Mouse (Mus musculus) hindbrain, embryonic 14.5 days (tissue): Measurements from ENCODE around the gene Lhfp. TPM values are rescaled to one million over a fixed set of nuclear protein-coding genes. Genes with fewer than 3 reads are reported as not detected.

Experiments used
- ATAC-seq: fragments of 200-750 bp; cut with Nextera tagmentation; 2 replicates; pipeline ENCODE4 v1.8.0; 2017; ENCODE audit warnings: moderate number of reproducible peaks, mild to moderate bottlenecking, moderate TSS enrichment, moderate library complexity; ENCODE audit not compliant: low FRiP score
- DNase-seq: peaks from one replicate; pipeline ENCODE4 v3.0.0-alpha.2; 2015; ENCODE audit warnings: low spot score
- H3K27ac ChIP-seq: fragments of 300-500 bp; sonication (generic); 2 replicates; pipeline ENCODE4 v1.5.1; 2014; ENCODE audit warnings: mild to moderate bottlenecking, moderate library complexity
- H3K27me3 ChIP-seq: fragments of 300-500 bp; sonication (generic); 2 replicates; pipeline ENCODE4 v1.6.1; 2014; ENCODE audit warnings: mild to moderate bottlenecking, low read length, mixed read lengths; ENCODE audit not compliant: control insufficient read depth, insufficient read depth
- H3K36me3 ChIP-seq: fragments of 300-500 bp; sonication (generic); replicated peaks from 2 replicates; pipeline ENCODE4 v1.6.1; 2014; ENCODE audit not compliant: control insufficient read depth, insufficient read depth
- H3K4me1 ChIP-seq: fragments of 300-500 bp; sonication (generic); replicated peaks from 2 replicates; pipeline ENCODE4 v1.6.1; 2014; ENCODE audit warnings: antibody characterized with exemption, low read length, mixed read lengths; ENCODE audit not compliant: control insufficient read depth, insufficient read depth
- H3K4me2 ChIP-seq: fragments of 300-500 bp; sonication (generic); replicated peaks from 2 replicates; pipeline ENCODE4 v1.6.1; 2014; ENCODE audit warnings: mild to moderate bottlenecking, moderate library complexity
- H3K4me3 ChIP-seq: fragments of 300-500 bp; sonication (generic); replicated peaks from 2 replicates; pipeline ENCODE4 v1.5.1; 2014; ENCODE audit warnings: mild to moderate bottlenecking, low read length
- H3K9ac ChIP-seq: fragments of 300-500 bp; sonication (generic); 2 replicates; pipeline ENCODE4 v1.6.1; 2014
- H3K9me3 ChIP-seq: fragments of 300-500 bp; sonication (generic); 2 replicates; pipeline ENCODE4 v1.6.1; 2016; ENCODE audit warnings: low read length; ENCODE audit not compliant: control insufficient read depth
- WGBS: fragments of 180-500 bp; shearing (Covaris S2); extraction: QIAGEN DNeasy Blood & Tissue Kit; methylation state at CpG from one replicate; pipeline ENCODE4 v1.1.7; 2014; 5-methylcytosine and 5-hydroxymethylcytosine counted together
- polyA plus RNA-seq: library from polyadenylated mRNA; unstranded; fragments of >200 nt; fragmentation: Nextera tagmentation; extraction: Ambion mirVana; gene quantifications from 2 replicates; pipeline ENCODE4 v1.2.1, GENCODE M21; 2014

Lhfp gene
- polyA plus RNA-seq, 1 experiment from 2014 or later = 48.3 TPM

DNA sequence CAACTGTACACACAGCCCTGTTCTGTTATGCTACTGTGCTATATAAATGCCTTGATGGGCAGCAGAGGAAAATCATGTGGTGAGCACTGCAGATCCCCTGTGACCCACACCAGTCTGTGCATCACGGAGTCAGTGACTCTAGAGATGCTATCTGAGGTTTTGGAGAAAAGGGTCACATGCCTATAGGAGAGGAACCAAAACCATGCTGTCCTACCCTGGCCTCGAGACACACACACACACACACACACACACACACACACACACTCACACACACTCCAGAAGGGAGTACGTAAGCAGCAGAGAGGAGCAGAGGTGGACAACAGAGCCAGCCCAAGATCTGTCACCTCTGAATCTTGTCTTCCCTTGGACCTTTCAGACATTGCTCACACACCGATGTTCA, 195.1 kb downstream of the Lhfp start:
- Histone ChIP-seq H3K4me3 (no peak overlapping the region), H3K27me3 (no peaks in the 10 kb centered on the region), H3K36me3 (no peaks in the 10 kb centered on the region), H3K9ac (no peak overlapping the region), H3K27ac (no peak overlapping the region), H3K9me3 (no peaks in the 10 kb centered on the region), H3K4me1 (no peaks in the 10 kb centered on the region), H3K4me2 (no peak overlapping the region)
- ATAC-seq = no peak
- WGBS = 88% methylated on average over 4 of the region's 4 CpGs
- no peak for DNase-seq

DNA sequence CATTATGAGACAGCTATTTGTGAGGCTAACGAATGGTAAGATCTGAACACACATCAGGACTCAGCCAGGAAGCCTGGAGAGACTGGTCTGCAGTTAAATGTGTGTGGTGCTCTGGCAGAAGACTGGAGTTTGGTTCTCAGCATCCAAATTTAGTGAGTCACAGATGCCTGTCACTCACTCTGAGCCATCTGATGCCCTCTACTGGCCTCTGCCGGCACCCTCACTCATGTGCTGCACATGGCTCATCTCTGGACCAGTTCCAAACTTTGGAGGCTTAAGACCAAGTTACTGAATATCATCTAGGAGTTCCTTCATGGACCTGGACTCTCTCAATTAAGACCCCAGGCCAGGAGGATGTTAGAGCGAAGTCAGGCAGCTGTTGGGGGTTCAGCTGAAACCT, 198.8 kb downstream of the Lhfp start:
- Histone ChIP-seq H3K4me3 (no peak overlapping the region), H3K27me3 (no peaks in the 10 kb centered on the region), H3K36me3 (no peaks in the 10 kb centered on the region), H3K9ac (no peak overlapping the region), H3K4me2 (no peak overlapping the region), H3K9me3 (peaks cover 6% of the 10 kb centered on the region; the same call in 1 of the 2 replicates), H3K27ac (no peak overlapping the region), H3K4me1 (no peaks in the 10 kb centered on the region)
- 89% methylated on average over 3 of the region's 3 CpGs for WGBS
- DNase-seq (no peak), ATAC-seq (no peak)

DNA sequence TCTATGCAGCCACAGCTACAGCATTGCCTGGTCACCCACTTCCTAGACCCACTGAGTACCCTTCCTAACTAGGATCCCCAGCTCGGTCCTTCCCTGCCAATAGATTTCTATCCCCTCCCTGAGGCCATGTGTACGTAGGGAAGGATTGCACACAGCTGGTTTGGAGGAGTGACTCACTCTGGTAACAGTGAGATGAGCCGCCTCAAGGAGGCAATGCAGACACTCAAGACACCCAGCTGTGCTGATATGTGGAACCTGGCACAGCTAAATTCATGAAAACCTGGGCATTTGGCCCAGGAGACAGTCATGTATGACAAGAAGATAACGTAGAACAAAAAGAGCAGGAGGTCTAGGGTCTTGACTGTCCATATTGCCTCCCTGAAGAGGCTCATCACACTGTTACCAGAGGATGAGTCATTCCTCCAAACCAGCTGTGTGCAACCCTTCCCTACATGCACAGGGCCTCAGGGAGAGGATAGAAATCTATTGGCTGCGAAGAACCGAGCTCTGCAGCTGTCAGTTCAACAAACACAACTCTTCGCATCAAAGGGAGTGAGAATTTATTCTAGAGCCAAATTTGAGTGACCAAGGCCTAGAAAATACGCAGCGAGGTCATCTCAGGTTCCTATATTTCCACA, 204.4 kb downstream of the Lhfp start:
- DNase-seq (no peak), ATAC-seq (no peak)
- WGBS = 88% methylated on average over 9 of the region's 9 CpGs
- Histone ChIP-seq H3K27me3 (no peaks in the 10 kb centered on the region), H3K27ac (no peak overlapping the region), H3K4me1 (peaks cover 9% of the 10 kb centered on the region), H3K9ac (no peak overlapping the region), H3K4me2 (no peak overlapping the region), H3K4me3 (no peak overlapping the region), H3K36me3 (no peaks in the 10 kb centered on the region), H3K9me3 (peaks cover 6% of the 10 kb centered on the region; the same call in 1 of the 2 replicates)

DNA sequence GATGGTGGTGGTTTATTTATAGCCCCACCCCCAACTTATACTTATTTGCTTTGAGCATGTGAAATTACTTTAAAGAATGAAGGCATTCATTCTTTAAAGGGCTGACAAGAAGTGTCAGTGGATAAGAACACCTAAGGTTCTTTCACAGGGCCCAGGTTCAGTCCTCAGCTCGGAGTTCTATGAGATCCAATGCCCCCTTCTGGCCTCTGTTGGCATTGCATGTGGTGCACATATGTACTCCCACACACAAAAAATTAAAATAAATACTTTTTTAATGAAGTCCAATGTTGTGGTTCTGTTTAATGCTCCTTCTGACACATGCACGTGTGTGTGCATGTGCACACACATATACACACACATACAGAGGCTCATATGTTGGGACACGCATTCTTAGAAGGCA, 205.8 kb downstream of the Lhfp start:
- ATAC-seq = no peak

DNA sequence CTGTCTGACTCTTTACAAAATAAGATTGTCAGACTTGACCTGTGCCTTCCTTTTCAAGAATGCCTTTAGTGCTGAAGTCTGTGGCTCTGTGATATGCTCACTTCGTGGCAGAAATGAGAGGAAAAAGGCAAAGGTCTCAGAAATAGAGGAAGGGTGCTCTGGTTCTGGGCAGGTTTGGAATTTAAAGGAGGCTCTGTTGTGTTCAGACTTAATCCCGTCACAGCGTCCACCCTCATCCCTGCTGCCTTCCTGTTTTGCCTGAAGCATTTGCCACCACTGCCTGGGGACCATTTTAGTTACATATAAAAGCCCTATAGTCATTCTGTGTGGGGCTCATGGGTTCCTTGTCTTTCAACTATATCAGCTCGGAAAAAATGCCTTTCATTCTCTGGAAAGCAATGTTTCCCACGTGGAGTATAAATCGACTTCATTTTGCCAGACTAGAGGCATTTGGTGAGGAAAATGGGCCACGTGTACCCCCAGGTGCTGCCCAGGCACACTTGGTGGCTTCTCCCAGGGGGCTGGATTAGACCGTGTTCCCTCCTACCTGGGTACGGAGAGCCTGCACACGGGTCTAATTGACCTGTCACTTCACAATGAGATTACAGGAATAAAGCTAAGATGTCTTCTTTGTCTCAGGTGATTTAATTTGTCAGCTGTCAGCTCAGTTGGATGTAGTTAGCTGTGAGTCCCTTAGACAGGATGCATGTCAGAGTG, 207.0 kb downstream of the Lhfp start:
- no peak overlapping the region for H3K9ac ChIP-seq
- 29% methylated on average over 10 of the region's 10 CpGs for WGBS

More for the DNA sequence above, 205.8 kb downstream of the Lhfp start:
- H3K4me1 ChIP-seq = peaks cover 9% of the 10 kb centered on the region
- no peaks in the 10 kb centered on the region for H3K27me3 ChIP-seq
- H3K36me3 ChIP-seq = no peaks in the 10 kb centered on the region
- H3K27ac ChIP-seq = no peak overlapping the region
- no peak overlapping the region for H3K9ac ChIP-seq
- H3K9me3 ChIP-seq = peaks cover 6% of the 10 kb centered on the region; the same call in 1 of the 2 replicates
- H3K4me2 ChIP-seq = no peak overlapping the region
- WGBS = 79% methylated on average over 3 of the region's 3 CpGs
- DNase-seq = peak; percentile 54
- H3K4me3 ChIP-seq = no peak overlapping the region

GRCm38 (mm10) chr3:53252556-53252955, 211.2 kb downstream of the Lhfp start:
- H3K27ac ChIP-seq = no peak overlapping the region
- ATAC-seq = no peak
- no peaks in the 10 kb centered on the region for H3K36me3 ChIP-seq
- H3K4me2 ChIP-seq = no peak overlapping the region
- H3K4me3 ChIP-seq = no peak overlapping the region
- H3K27me3 ChIP-seq = no peaks in the 10 kb centered on the region
- no peak overlapping the region for H3K9ac ChIP-seq
- WGBS = 95% methylated on average over 5 of the region's 5 CpGs
- peaks cover 20% of the 10 kb centered on the region for H3K4me1 ChIP-seq
- no peaks in the 10 kb centered on the region for H3K9me3 ChIP-seq
- DNase-seq = no peak

More for the DNA sequence above, 207.0 kb downstream of the Lhfp start:
- H3K9me3 ChIP-seq = no peaks in the 10 kb centered on the region
- H3K27me3 ChIP-seq = no peaks in the 10 kb centered on the region
- H3K4me1 ChIP-seq = peaks cover 15% of the 10 kb centered on the region
- no peak for ATAC-seq
- H3K36me3 ChIP-seq = no peaks in the 10 kb centered on the region
- H3K4me3 ChIP-seq = no peak overlapping the region
- H3K4me2 ChIP-seq = no peak overlapping the region
- no peak overlapping the region for H3K27ac ChIP-seq
- no peak for DNase-seq

DNA sequence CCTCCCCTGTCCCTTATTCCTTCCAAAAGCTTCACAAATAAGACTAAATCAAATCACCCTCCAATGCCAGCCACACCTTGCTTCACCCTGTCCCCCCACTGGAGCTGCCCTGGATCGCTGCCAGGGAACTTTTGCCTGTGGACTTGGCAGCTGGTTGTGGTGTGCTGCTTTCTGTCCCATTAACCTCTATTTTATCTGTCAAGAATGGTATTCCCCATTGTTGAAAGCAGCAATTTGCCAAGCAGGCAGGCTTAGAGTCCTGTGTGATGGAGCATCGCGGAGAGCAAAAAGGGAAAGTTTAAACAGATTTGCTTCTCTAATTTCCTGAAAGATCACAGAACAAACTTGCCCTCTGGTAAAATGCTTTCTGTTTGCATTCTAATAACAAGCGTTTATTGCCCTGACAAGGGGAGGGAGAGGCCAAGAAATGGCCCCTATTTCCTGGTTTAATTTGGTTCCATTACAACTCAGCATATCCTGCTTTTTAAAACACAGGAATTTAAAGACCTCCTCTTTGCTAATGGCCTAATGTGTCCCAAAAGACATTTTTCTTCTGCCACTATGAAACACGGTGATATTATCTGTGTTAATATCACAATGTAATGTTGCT, 212.0 kb downstream of the Lhfp start:
- no peak for DNase-seq
- no peak overlapping the region for H3K27ac ChIP-seq
- 55% methylated on average over 5 of the region's 5 CpGs for WGBS
- no peak overlapping the region for H3K9ac ChIP-seq
- no peak; the same call in 1 of the 2 replicates for ATAC-seq
- no peaks in the 10 kb centered on the region for H3K9me3 ChIP-seq
- H3K27me3 ChIP-seq = no peaks in the 10 kb centered on the region
- no peaks in the 10 kb centered on the region for H3K36me3 ChIP-seq
- H3K4me2 ChIP-seq = no peak overlapping the region
- peaks cover 15% of the 10 kb centered on the region for H3K4me1 ChIP-seq
- H3K4me3 ChIP-seq = no peak overlapping the region

- H3K9me3 ChIP-seq = no peaks in the 10 kb centered on the region
- 42% methylated on average over 7 of the region's 7 CpGs for WGBS
- H3K27me3 ChIP-seq = no peaks in the 10 kb centered on the region
- ATAC-seq (no peak), DNase-seq (no peak)
- no peak overlapping the region for H3K9ac ChIP-seq
- H3K4me1 ChIP-seq = peaks cover under 1% of the 10 kb centered on the region; the same call in 1 of the 2 replicates
- H3K36me3 ChIP-seq = no peaks in the 10 kb centered on the region
- no peak overlapping the region for H3K4me2 ChIP-seq
- no peak overlapping the region for H3K27ac ChIP-seq
- H3K4me3 ChIP-seq = no peak overlapping the region
These were observed 217.4 kb downstream of the Lhfp start for GRCm38 (mm10) chr3:53258657-53259158.

DNA sequence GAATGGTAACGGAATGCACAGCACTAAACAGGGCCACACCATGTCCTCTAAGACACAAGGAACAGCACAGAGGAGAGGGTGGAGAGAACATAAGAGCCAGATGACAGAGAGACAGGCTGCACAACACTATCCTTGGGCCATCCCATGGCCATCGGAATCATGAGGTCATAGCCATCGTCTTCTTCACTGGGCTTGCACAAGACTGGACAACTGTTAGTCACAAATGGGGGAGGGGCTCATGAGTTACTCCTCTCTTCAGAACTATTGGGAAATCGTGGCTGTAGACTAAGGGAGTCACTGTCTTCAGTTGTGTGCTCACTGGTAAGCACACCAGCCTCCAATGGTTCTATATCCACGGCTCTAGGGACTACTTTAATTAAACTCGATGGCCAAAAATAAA, 224.8 kb downstream of the Lhfp start:
- H3K4me3 ChIP-seq = no peak overlapping the region
- no peak for ATAC-seq
- no peak for DNase-seq
- H3K9ac ChIP-seq = no peak overlapping the region
- 94% methylated on average over 6 of the region's 6 CpGs for WGBS
- no peaks in the 10 kb centered on the region for H3K36me3 ChIP-seq
- H3K4me1 ChIP-seq = no peaks in the 10 kb centered on the region
- H3K4me2 ChIP-seq = no peak overlapping the region
- no peaks in the 10 kb centered on the region for H3K27me3 ChIP-seq
- 0 out of 2 replicates have a peak, but pooled peaks cover 2% of the 10 kb centered on the region for H3K9me3 ChIP-seq
- no peak overlapping the region for H3K27ac ChIP-seq
